Comparison of ENCODE assay signal across 25 mouse cellular contexts in genomic region chr14:54352314-54352713, GRCm38 (mm10). TPM values are rescaled to one million over a fixed set of nuclear protein-coding genes. Genes with fewer than 3 reads are reported as not detected.
DNase-seq lines count a peak whose midpoint lies in the region; ATAC-seq and TF ChIP-seq lines count a peak whose summit lies in the region.
"Had no signal": no experiment of that assay in that cellular context is flagged by ENCODE, and none has a peak within 500 bp of the region (broad histone marks: within the 10 kb centered on the region; RNA-seq: fewer than 3 reads in every experiment).

No protein-coding gene starts in this region.

- 77% methylated on average over 8 of the region's 8 CpGs for WGBS in liver, postnatal 0 days (ENCODE audit: insufficient replicate concordance)
- 89% methylated on average over 8 of the region's 8 CpGs for WGBS in liver, embryonic 11.5 days

- no peak overlapping the region for H3K27ac ChIP-seq in liver, postnatal 0 days (ENCODE audit: low read depth)
- no peak overlapping the region for H3K27ac ChIP-seq in liver, embryonic 11.5 days (ENCODE audit: low read depth, low read length)
- H3K27ac ChIP-seq: forebrain, embryonic 13.5 days; heart, embryonic 15.5 days; hindbrain, embryonic 12.5 days; layer of hippocampus, adult 2 months; limb, embryonic 15.5 days had no signal

- no peak for TF ChIP-seq CTCF in liver, postnatal 0 days (IDR thresholded peaks at IDR 0.05; ENCODE audit: low read depth)

- peak; percentile 79 for ATAC-seq in liver, postnatal 0 days
- ATAC-seq in liver, embryonic 11.5 days (replicated peaks; ENCODE audit: low FRiP score) = no peak
- peak; percentile 46 for ATAC-seq in inflammation-experienced regulatory T-cells, adult 6 months
- ATAC-seq: forebrain, embryonic 13.5 days; Patski had no signal

- H3K27me3 ChIP-seq in liver, postnatal 0 days (ENCODE audit: insufficient read depth, low read length) = no peaks in the 10 kb centered on the region
- H3K27me3 ChIP-seq in liver, embryonic 11.5 days (replicated peaks; ENCODE audit: control insufficient read depth, insufficient read depth, low read length) = no peaks in the 10 kb centered on the region
- H3K27me3 ChIP-seq: forebrain, embryonic 13.5 days; heart, embryonic 15.5 days; hindbrain, embryonic 12.5 days; limb, embryonic 15.5 days; Patski had no signal

- H3K9me3 ChIP-seq in liver, postnatal 0 days (ENCODE audit: low read length) = no peaks in the 10 kb centered on the region
- H3K9me3 ChIP-seq in liver, embryonic 11.5 days (ENCODE audit: control insufficient read depth, low read length) = no peaks in the 10 kb centered on the region; the same call in 1 of the 2 replicates
- H3K9me3 ChIP-seq: heart, embryonic 15.5 days; limb, embryonic 15.5 days had no signal

- peak; percentile 51 for DNase-seq in liver, postnatal 0 days
- DNase-seq in liver, embryonic 11.5 days (ENCODE audit: low spot score) = no peak
- DNase-seq in MEL-GATA-1-ER (ENCODE audit: extremely low read depth, low read depth) = peak; percentile 72
- no peak for DNase-seq in spleen, postnatal 10 days (ENCODE audit: low spot score in 2 of 2)
- DNase-seq in T-cell, adult 2 months (ENCODE audit: low spot score) = no peak
- no peak for DNase-seq in layer of hippocampus, postnatal 36 days
- DNase-seq: cerebellum, adult 2 months; cerebellum, postnatal 14 days; gastrocnemius, postnatal 10 days; heart, postnatal 36 days; kidney, adult 2 months; kidney, postnatal 36 days; left cerebral cortex, postnatal 4 days; lung, postnatal 4 days; midbrain, embryonic 14.5 days; right cerebral cortex, postnatal 4 days; thymus, adult 2 months; thymus, postnatal 36 days had no signal

- no peaks in the 10 kb centered on the region for H3K4me1 ChIP-seq in liver, postnatal 0 days (ENCODE audit: insufficient read depth)
- no peaks in the 10 kb centered on the region for H3K4me1 ChIP-seq in liver, embryonic 11.5 days (replicated peaks; ENCODE audit: control insufficient read depth, insufficient read depth, low read length)
- H3K4me1 ChIP-seq: forebrain, embryonic 13.5 days; heart, embryonic 15.5 days; hindbrain, embryonic 12.5 days; limb, embryonic 15.5 days had no signal

- H3K4me3 ChIP-seq in liver, postnatal 0 days (ENCODE audit: low read depth, low read length) = no peak overlapping the region
- H3K4me3 ChIP-seq in liver, embryonic 11.5 days (ENCODE audit: low read depth, low read length) = no peak overlapping the region
- H3K4me3 ChIP-seq: forebrain, embryonic 13.5 days; heart, embryonic 15.5 days; hindbrain, embryonic 12.5 days; layer of hippocampus, adult 2 months; limb, embryonic 15.5 days had no signal

- no peaks in the 10 kb centered on the region for H3K36me3 ChIP-seq in liver, postnatal 0 days (replicated peaks; ENCODE audit: insufficient read depth, low read length)
- no peaks in the 10 kb centered on the region for H3K36me3 ChIP-seq in liver, embryonic 11.5 days (ENCODE audit: control insufficient read depth, insufficient read depth, low read length)
- H3K36me3 ChIP-seq: heart, embryonic 15.5 days; hindbrain, embryonic 12.5 days; limb, embryonic 15.5 days had no signal

- no peak overlapping the region for H3K9ac ChIP-seq in liver, postnatal 0 days (replicated peaks)
- no peak overlapping the region for H3K9ac ChIP-seq in liver, embryonic 11.5 days (ENCODE audit: low read depth, low read length)
- H3K9ac ChIP-seq: forebrain, embryonic 13.5 days; heart, embryonic 15.5 days; hindbrain, embryonic 12.5 days; limb, embryonic 15.5 days had no signal

- no peak for TF ChIP-seq EP300 in liver, postnatal 0 days (IDR thresholded peaks at IDR 0.05; ENCODE audit: low read depth)

- no peak overlapping the region for H3K4me2 ChIP-seq in liver, postnatal 0 days (ENCODE audit: low read depth, low read length)
- H3K4me2 ChIP-seq in liver, embryonic 11.5 days = no peak overlapping the region
- H3K4me2 ChIP-seq: forebrain, embryonic 13.5 days; heart, embryonic 15.5 days; hindbrain, embryonic 12.5 days; limb, embryonic 15.5 days had no signal

RNA-seq across cellular contexts. Expression of gene Oxa1l, which starts 8.3 kb away (rescaled TPM):
- polyA plus RNA-seq in liver, postnatal 0 days (2015; fragmentation: Nextera tagmentation; extraction: Ambion mirVana) = 27.4 and 28.9 TPM in 2 replicates
- 42.3 and 46.7 TPM in 2 replicates for polyA plus RNA-seq in liver, embryonic 11.5 days (2014; fragmentation: Nextera tagmentation; extraction: Ambion mirVana)
- 10 to 100 TPM; 65.9 to 91.6 (median 69.3) TPM for polyA plus RNA-seq in inflammation-experienced regulatory T-cells, adult 6 months (2017; shearing (Covaris generic))
- total RNA-seq in layer of hippocampus, postnatal 36 days (2021) = 10 to 100 TPM; 49.5 to 50.8 TPM

Comparison
In these comparisons a context has a peak if more than half of its experiments do, and no peak if none do; other contexts are left out.
1. DNase-seq: peak in liver, postnatal 0 days (single experiment) and MEL-GATA-1-ER (single experiment); none in liver, embryonic 11.5 days (single experiment), spleen, postnatal 10 days (0 of 2), T-cell, adult 2 months (single experiment) and layer of hippocampus, postnatal 36 days (0 of 2).